Mouse (Mus musculus) heart, adult 2 months (tissue): ENCODE measurements around the gene Odf3b. TPM values are rescaled to one million over a fixed set of nuclear protein-coding genes. Genes with fewer than 3 reads are reported as not detected.

ENCODE experiments used
- DNase-seq, 2 experiments: peaks; one replicate each; pipeline ENCODE4 v3.0.0; 2021
- H3K27ac ChIP-seq: fragments of 200-600 bp; 2 replicates; pipeline ENCODE4 v1.8.1; 2022
- H3K27me3 ChIP-seq: fragments of 200-500 bp; 2 replicates; pipeline ENCODE4 v1.6.1; 2012; ENCODE audit warnings: mild to moderate bottlenecking, low read length, inconsistent platforms, mixed read lengths; ENCODE audit not compliant: control insufficient read depth, insufficient read depth
- H3K36me3 ChIP-seq: fragments of 200-500 bp; 2 replicates; pipeline ENCODE4 v1.6.1; 2012; ENCODE audit warnings: low read length, inconsistent platforms; ENCODE audit not compliant: control insufficient read depth, insufficient read depth
- H3K4me1 ChIP-seq: fragments of 200-500 bp; 2 replicates; pipeline ENCODE4 v1.6.1; 2011; ENCODE audit warnings: low read length; ENCODE audit not compliant: control insufficient read depth, insufficient read depth
- H3K4me3 ChIP-seq: fragments of 200-600 bp; 2 replicates; pipeline ENCODE4 v1.8.1; 2022
- H3K79me2 ChIP-seq: fragments of 200-500 bp; replicated peaks from 2 replicates; pipeline ENCODE4 v1.6.1; 2012; ENCODE audit warnings: mild to moderate bottlenecking, inconsistent platforms, low read length, moderate library complexity, mixed read lengths; ENCODE audit not compliant: control insufficient read depth, insufficient read depth
- H3K9ac ChIP-seq: fragments of 200-500 bp; 2 replicates; pipeline ENCODE4 v1.6.1; 2012; ENCODE audit warnings: low read depth, mild to moderate bottlenecking, control low read depth, inconsistent platforms, low read length, mixed read lengths
- CTCF ChIP-seq: fragments of 200-600 bp; IDR thresholded peaks from 2 replicates; pipeline ENCODE4 v1.8.1; 2022; ENCODE audit warnings: antibody characterized with exemption, mild to moderate bottlenecking, moderate library complexity
- EP300 ChIP-seq: fragments of 200-500 bp; IDR thresholded peaks from 2 replicates; pipeline ENCODE4 v1.6.1; 2011; ENCODE audit warnings: low read depth, low read length, control low read depth; ENCODE audit not compliant: insufficient read depth
- POLR2A ChIP-seq: fragments of 200-500 bp; IDR thresholded peaks from 2 replicates; pipeline ENCODE4 v1.6.1; 2011; ENCODE audit warnings: mild to moderate bottlenecking, low read depth, low read length, control low read depth; ENCODE audit not compliant: insufficient read depth
- WGBS: fragments of 180-500 bp; shearing (Covaris S2); methylation state at CpG from one replicate; pipeline ENCODE4 v1.1.7; 2018; 5-methylcytosine and 5-hydroxymethylcytosine counted together
- intact Hi-C: fragments of 180-260 bp; cut with DNase I; formaldehyde crosslinking; loops from one replicate; pipeline ENCODE4 v1.15.1; 2025
- polyA plus RNA-seq: library from polyadenylated mRNA; depleted of rRNA; stranded (reverse); fragments of >200 nt; gene quantifications from 2 replicates; pipeline ENCODE4 v1.2.3, GENCODE M21; 2012
- total RNA-seq, 2 experiments: library from RNA; stranded (reverse); gene quantifications; 2 replicates each; pipeline ENCODE4 v1.2.3; 2021

Odf3b gene
- total and polyA plus RNA-seq, 3 experiments, result 0.91 to 9.1 (median 0.94) TPM

DNA sequence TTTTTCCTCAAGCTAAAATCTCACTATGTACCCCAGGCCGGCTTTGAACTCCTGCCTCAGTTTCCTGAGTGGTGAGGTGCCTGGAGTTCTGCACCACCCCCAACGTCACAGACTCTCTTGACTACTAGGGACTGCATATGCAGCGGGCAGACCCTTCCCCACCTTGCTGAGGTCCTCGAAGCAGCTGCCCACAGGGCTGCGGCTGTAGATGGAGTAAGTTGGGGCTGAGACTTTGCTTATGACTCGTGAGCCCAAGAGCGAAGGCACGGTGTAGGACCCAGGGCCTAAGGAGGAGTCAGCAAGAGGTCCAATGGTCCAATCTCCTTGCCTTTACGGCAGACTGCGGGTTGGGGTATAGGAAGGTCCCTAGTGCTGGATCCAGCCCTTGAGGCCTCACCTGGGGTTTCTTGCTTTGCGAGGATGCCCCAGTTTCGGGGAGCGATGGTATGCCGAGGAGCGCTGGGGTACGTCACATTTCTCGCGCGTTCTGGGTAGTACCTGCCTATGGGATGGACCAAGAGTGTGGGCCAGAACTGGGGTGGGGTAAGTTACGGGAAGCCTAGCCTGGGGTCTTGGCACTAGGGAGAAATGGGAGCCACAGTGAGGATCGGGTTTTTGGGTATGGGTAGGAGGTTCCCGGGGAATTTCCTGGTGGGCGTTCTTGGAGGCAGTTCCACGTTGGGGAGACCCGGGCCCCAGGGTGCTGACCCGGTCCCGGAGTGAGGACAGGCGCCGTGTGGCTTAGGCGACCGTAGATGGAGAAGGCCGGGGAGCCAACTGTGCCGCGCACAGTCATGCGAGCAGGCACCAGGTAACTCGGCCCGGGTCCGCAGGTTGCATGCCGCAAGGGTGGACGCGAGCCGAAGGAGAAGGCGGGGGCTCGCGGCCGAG lies 899 bp downstream of the Odf3b start:
- Histone ChIP-seq H3K4me1 (peaks cover 1% of the 10 kb centered on the region; the same call in 1 of the 2 replicates), H3K27me3 (0 out of 2 replicates have a peak, but pooled peaks cover 2% of the 10 kb centered on the region), H3K27ac (peak overlapping the region; percentile 87), H3K79me2 (no peaks in the 10 kb centered on the region), H3K9ac (peak overlapping the region; percentile 35), H3K36me3 (no peaks in the 10 kb centered on the region), H3K4me3 (peak overlapping the region; percentile 62)
- intact Hi-C loops, result loop anchor here (10.0 kb wide), 1 partner anchor 233 kb away; the partner anchor contains the start of genes Mapk11 and Mapk12
- 20% methylated on average over 46 of the region's 46 CpGs for WGBS
- no peak for DNase-seq
- TF ChIP-seq POLR2A (no peak), CTCF (no peak), EP300 (no peak)

DNA sequence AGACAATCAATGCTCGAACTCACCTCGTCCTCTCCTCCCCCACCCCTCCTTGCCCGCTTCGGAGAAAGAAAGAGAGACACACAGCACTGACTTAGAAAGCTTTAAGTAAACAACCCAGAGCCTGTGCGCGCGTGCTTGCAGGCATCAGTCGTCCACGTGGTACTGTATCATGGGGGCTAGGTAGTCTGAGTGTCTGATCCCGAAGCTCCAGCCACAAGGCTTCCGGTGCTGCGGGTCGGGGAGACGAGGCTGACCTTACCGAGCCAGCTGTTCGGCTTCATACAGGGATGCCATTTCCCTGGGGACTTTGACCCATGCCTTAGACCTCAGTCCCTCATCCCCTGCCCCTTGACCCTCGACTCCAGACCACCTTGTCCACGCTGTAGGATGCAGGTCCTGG lies 1.7 kb downstream of the Odf3b start:
- TF ChIP-seq CTCF (no peak), EP300 (no peak), POLR2A (no peak)
- WGBS, result 14% methylated on average over 18 of the region's 18 CpGs
- H3K36me3 ChIP-seq, result no peaks in the 10 kb centered on the region
- intact Hi-C loops, result loop anchor here (10.0 kb wide), 1 partner anchor 233 kb away; the partner anchor contains the start of genes Mapk11 and Mapk12
- H3K4me1 ChIP-seq, result peaks cover 7% of the 10 kb centered on the region
- no peak overlapping the region for H3K27ac ChIP-seq
- no peak for DNase-seq
- 0 out of 2 replicates have a peak, but pooled peaks cover 2% of the 10 kb centered on the region for H3K27me3 ChIP-seq
- H3K4me3 ChIP-seq, result no peak overlapping the region
- H3K79me2 ChIP-seq, result no peaks in the 10 kb centered on the region
- no peak overlapping the region for H3K9ac ChIP-seq

DNA sequence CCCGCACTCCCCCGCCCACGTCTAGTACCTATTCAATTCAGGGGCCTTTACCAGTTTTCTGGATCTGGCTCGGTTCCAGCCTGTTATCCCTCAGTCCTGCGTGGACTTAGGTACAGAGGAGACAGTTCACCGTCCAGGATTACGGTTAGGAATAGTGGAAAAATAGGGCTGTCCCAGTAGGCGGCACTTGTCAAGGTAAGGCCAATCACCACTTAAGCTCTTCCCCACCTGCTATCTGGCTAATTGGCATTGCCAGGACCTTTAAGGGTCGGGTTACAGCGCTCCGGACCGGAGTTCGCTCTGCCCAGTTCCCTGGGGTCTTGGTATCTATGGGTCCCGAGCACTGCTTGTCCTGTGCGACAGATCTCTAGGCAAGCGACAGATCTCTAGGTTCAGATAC lies 2.1 kb downstream of the Odf3b start, which contains the start of gene Tymp:
TSS of gene Tymp (minus strand) at position 83 of the 400 bp plus-strand sequence.
- H3K4me3 ChIP-seq, result no peak within 1 kb of the TSS
- no peaks in the 10 kb centered on the region for H3K79me2 ChIP-seq
- intact Hi-C loops, result loop anchor here (10.0 kb wide), 1 partner anchor 232 kb away; the partner anchor contains the start of genes Mapk11 and Mapk12
- WGBS, result 42% methylated on average over 16 of the region's 16 CpGs
- H3K36me3 ChIP-seq, result no peaks in the 10 kb centered on the region
- H3K27ac ChIP-seq, result no peak within 1 kb of the TSS
- H3K9ac ChIP-seq, result no peak within 1 kb of the TSS
- peaks cover 7% of the 10 kb centered on the region for H3K4me1 ChIP-seq
- DNase-seq, result no peak
- TF ChIP-seq CTCF, result no peak
- no peak for TF ChIP-seq EP300
- TF ChIP-seq POLR2A, result no peak
- 0 out of 2 replicates have a peak, but pooled peaks cover 2% of the 10 kb centered on the region for H3K27me3 ChIP-seq

DNA sequence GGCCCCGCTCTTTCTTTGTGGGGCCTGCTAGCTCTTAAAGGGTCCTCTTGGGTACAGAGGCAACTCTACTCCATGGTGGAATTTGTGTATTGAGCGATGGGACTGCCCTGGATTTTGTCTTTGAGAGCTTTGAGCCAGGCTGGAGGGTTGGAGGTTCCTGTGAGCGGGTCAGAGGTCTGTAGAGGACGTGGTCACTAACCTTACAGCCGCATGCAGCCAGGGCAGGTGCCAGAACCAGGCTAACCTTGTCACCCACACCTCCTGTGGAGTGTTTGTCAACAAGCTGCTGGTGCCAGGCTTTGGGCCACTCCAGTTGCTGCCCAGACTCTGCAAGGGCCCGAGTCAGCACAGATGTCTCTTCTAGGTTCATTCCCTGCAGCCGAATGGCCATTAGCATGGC lies 3.0 kb downstream of the Odf3b start:
- Histone ChIP-seq H3K27ac (no peak overlapping the region), H3K79me2 (no peaks in the 10 kb centered on the region), H3K27me3 (0 out of 2 replicates have a peak, but pooled peaks cover 2% of the 10 kb centered on the region), H3K4me1 (peaks cover 7% of the 10 kb centered on the region), H3K36me3 (no peaks in the 10 kb centered on the region), H3K9ac (no peak overlapping the region), H3K4me3 (no peak overlapping the region)
- 81% methylated on average over 7 of the region's 7 CpGs for WGBS
- TF ChIP-seq CTCF, result no peak
- no peak for TF ChIP-seq POLR2A
- no peak for TF ChIP-seq EP300
- intact Hi-C loops, result loop anchor here (10.0 kb wide), 1 partner anchor 231 kb away; the partner anchor contains the start of genes Mapk11 and Mapk12
- DNase-seq, result no peak

DNA sequence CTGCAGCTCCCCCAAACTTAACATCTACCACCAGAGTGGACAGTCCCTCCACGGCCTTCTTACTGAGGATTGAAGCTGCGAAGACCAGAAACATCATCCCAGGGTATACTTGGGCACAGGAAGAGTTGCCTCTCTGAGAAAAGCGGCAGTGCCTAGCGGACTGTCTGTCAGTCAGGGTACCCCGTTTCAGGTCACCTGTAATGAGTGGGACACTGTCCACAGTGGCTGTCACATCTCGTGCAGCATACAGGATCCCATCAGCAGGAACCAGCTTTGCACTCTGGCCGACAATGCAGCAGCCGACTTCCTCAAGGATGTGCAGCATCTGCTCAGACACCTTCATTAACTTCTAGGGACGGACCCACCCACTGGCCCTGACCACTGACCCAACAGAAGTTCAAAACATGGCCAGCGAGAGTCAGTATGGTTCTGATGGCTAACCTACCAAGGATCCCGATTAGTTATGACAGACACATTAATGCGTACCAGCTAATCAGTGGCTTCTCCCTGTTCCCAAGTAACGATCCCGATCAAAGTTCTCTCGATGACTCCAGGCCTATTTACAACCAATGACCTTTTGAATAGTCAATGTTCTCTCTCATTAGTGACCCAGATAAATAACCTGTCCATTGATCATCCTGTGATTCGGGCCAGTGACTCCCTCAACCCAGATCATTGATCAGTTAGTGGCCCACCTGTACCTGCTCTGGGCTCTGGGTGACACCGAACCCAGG lies 4.1 kb downstream of the Odf3b start:
- 88% methylated on average over 17 of the region's 17 CpGs for WGBS
- Histone ChIP-seq H3K9ac (no peak overlapping the region), H3K4me1 (peaks cover 7% of the 10 kb centered on the region), H3K4me3 (no peak overlapping the region), H3K36me3 (no peaks in the 10 kb centered on the region), H3K27ac (no peak overlapping the region; the same call in 1 of the 2 replicates), H3K27me3 (0 out of 2 replicates have a peak, but pooled peaks cover 2% of the 10 kb centered on the region), H3K79me2 (no peaks in the 10 kb centered on the region)
- TF ChIP-seq EP300 (no peak), POLR2A (no peak), CTCF (no peak)
- no peak for DNase-seq
- intact Hi-C loops, result loop anchor here (2.0 to 10.0 kb wide), 3 partner anchors 54 to 230 kb away; partner anchors contain the start of genes C730034F03Rik, Chkb, Gm44502 and Mapk11
